Mouse (Mus musculus) right cerebral cortex, postnatal 36 days (tissue): ENCODE data around the gene Il11ra1.
"Not testable (repeated sequence)": the region's sequence is repeated elsewhere in the genome, so short reads cannot be mapped to it uniquely, and the experiment has no call there.

Experiments
- DNase-seq, 2 experiments: peaks; one replicate each; pipeline ENCODE4 v3.0.0; 2022; ENCODE audit warnings: low spot score in 2 of 2, mixed read lengths in 1 of 2

The Il11ra1 gene

GRCm38 (mm10) chr4:41783197-41783596 lies 83.4 kb downstream of the Il11ra1 start:
- DNase-seq = not testable (repeated sequence)
